22 mouse cellular contexts compared by ENCODE assay signal in genomic region chr3:95274453-95274852, GRCm38 (mm10). TPM values are rescaled to one million over a fixed set of nuclear protein-coding genes. Genes with fewer than 3 reads are reported as not detected.
DNase-seq lines count a peak whose midpoint lies in the region; ATAC-seq and TF ChIP-seq lines count a peak whose summit lies in the region.
"Had no signal": no experiment of that assay in that cellular context is flagged by ENCODE, and none has a peak within 500 bp of the region (broad histone marks: within the 10 kb centered on the region; RNA-seq: fewer than 3 reads in every experiment).

No protein-coding gene starts in this region.

- H3K4me1 ChIP-seq in liver, embryonic 14.5 days (replicated peaks; ENCODE audit: control insufficient read depth in 2 of 2, insufficient read depth in 2 of 2, low read length in 1 of 2), result peaks cover 8 to 20% of the 10 kb centered on the region in 2 experiments
- H3K4me1 ChIP-seq in liver, embryonic 12.5 days, result peaks cover 63% of the 10 kb centered on the region
- peaks cover 6% of the 10 kb centered on the region; the same call in 1 of the 2 replicates for H3K4me1 ChIP-seq in stomach, postnatal 0 days (replicated peaks; ENCODE audit: control insufficient read depth, insufficient read depth)
- H3K4me1 ChIP-seq: embryonic facial prominence, embryonic 12.5 days; forebrain, embryonic 15.5 days; hindbrain, embryonic 13.5 days had no signal

- no peaks in the 10 kb centered on the region for H3K27me3 ChIP-seq in liver, embryonic 14.5 days (ENCODE audit: control insufficient read depth, insufficient read depth, low read length)
- no peaks in the 10 kb centered on the region for H3K27me3 ChIP-seq in liver, embryonic 12.5 days (replicated peaks)
- H3K27me3 ChIP-seq in stomach, postnatal 0 days (ENCODE audit: control insufficient read depth, insufficient read depth, low read length), result no peaks in the 10 kb centered on the region
- H3K27me3 ChIP-seq: embryonic facial prominence, embryonic 12.5 days; forebrain, embryonic 15.5 days; heart, embryonic 15.5 days; hindbrain, embryonic 13.5 days had no signal

- WGBS in liver, embryonic 14.5 days (ENCODE audit: insufficient replicate concordance), result 84% methylated on average over 4 of the region's 4 CpGs
- WGBS in liver, embryonic 12.5 days (ENCODE audit: insufficient replicate concordance), result 88% methylated on average over 4 of the region's 4 CpGs
- WGBS in stomach, postnatal 0 days, result 94% methylated on average over 4 of the region's 4 CpGs

- DNase-seq in gastrocnemius, adult 2 months, result no peak
- DNase-seq in gastrocnemius, postnatal 25 days, result no peak
- DNase-seq in liver, embryonic 14.5 days (ENCODE audit: low read depth in 3 of 3, low spot score in 3 of 3), result no peak
- peak; percentile 34 for DNase-seq in R1 (ENCODE audit: low read depth, low spot score)
- no peak for DNase-seq in stomach, postnatal 0 days (ENCODE audit: low spot score)
- no peak for DNase-seq in adrenal gland, adult (ENCODE audit: inconsistent age in 2 of 2, low spot score in 1 of 2)
- DNase-seq: adrenal gland, postnatal 14 days; cerebellum, postnatal 10 days; gastrocnemius, postnatal 10 days; heart, adult 2 months; heart, postnatal 14 days; kidney, adult 2 months had no signal

- H3K36me3 ChIP-seq in liver, embryonic 14.5 days (replicated peaks; ENCODE audit: control insufficient read depth, insufficient read depth, low read depth), result no peaks in the 10 kb centered on the region
- H3K36me3 ChIP-seq in liver, embryonic 12.5 days, result peaks cover 10% of the 10 kb centered on the region
- no peaks in the 10 kb centered on the region for H3K36me3 ChIP-seq in stomach, postnatal 0 days (ENCODE audit: control insufficient read depth, insufficient read depth, low read length)
- H3K36me3 ChIP-seq: forebrain, embryonic 15.5 days; heart, embryonic 15.5 days had no signal

- intact Hi-C loops in gastrocnemius, adult 2 months (cut with DNase I), result no loop called here

- no peak for TF ChIP-seq EP300 in liver, embryonic 14.5 days (IDR thresholded peaks at IDR 0.05; ENCODE audit: low read depth)
- TF ChIP-seq EP300 in stomach, postnatal 0 days (optimal IDR thresholded peaks at IDR 0.05), result no peak

- peak overlapping the region; percentile 93 for H3K27ac ChIP-seq in gastrocnemius, adult 2 months
- no peak overlapping the region for H3K27ac ChIP-seq in liver, embryonic 14.5 days
- no peak overlapping the region for H3K27ac ChIP-seq in liver, embryonic 12.5 days
- no peak overlapping the region for H3K27ac ChIP-seq in stomach, postnatal 0 days (replicated peaks)
- H3K27ac ChIP-seq: embryonic facial prominence, embryonic 12.5 days; forebrain, embryonic 15.5 days; heart, adult 2 months; hindbrain, embryonic 13.5 days; hindbrain, postnatal 0 days had no signal

- no peak overlapping the region for H3K4me2 ChIP-seq in liver, embryonic 14.5 days (ENCODE audit: low read depth)
- H3K4me2 ChIP-seq in liver, embryonic 12.5 days, result no peak overlapping the region
- H3K4me2 ChIP-seq in stomach, postnatal 0 days (replicated peaks; ENCODE audit: low read depth), result no peak overlapping the region
- H3K4me2 ChIP-seq: embryonic facial prominence, embryonic 12.5 days; forebrain, embryonic 15.5 days; heart, embryonic 11.5 days; heart, embryonic 15.5 days; hindbrain, embryonic 13.5 days had no signal

- no peaks in the 10 kb centered on the region for H3K9me3 ChIP-seq in liver, embryonic 14.5 days (ENCODE audit: control insufficient read depth, low read length)
- no peaks in the 10 kb centered on the region for H3K9me3 ChIP-seq in liver, embryonic 12.5 days (replicated peaks)
- H3K9me3 ChIP-seq in stomach, postnatal 0 days (ENCODE audit: control insufficient read depth, low read length), result no peaks in the 10 kb centered on the region
- H3K9me3 ChIP-seq: embryonic facial prominence, embryonic 12.5 days; forebrain, embryonic 15.5 days; G1E; heart, embryonic 15.5 days; hindbrain, embryonic 13.5 days had no signal

- TF ChIP-seq CTCF in gastrocnemius, adult 2 months (IDR thresholded peaks at IDR 0.05), result no peak
- TF ChIP-seq CTCF in liver, embryonic 14.5 days (IDR thresholded peaks at IDR 0.05; ENCODE audit: low read depth), result peak; percentile 43
- peak; percentile 30; the same call in 1 of the 2 replicates for TF ChIP-seq CTCF in stomach, postnatal 0 days (IDR thresholded peaks at IDR 0.05; ENCODE audit: low read depth)

- ATAC-seq in liver, embryonic 14.5 days (ENCODE audit: insufficient read depth), result no peak
- ATAC-seq in liver, embryonic 12.5 days, result no peak
- no peak for ATAC-seq in stomach, postnatal 0 days (ENCODE audit: low FRiP score, low TSS enrichment)
- ATAC-seq: forebrain, embryonic 15.5 days; hindbrain, postnatal 0 days had no signal

- H3K4me3 ChIP-seq in gastrocnemius, adult 2 months, result no peak overlapping the region
- no peak overlapping the region for H3K4me3 ChIP-seq in liver, embryonic 14.5 days (ENCODE audit: insufficient read depth in 1 of 2, low read depth in 2 of 2, low read length in 2 of 2)
- no peak overlapping the region for H3K4me3 ChIP-seq in liver, embryonic 12.5 days
- H3K4me3 ChIP-seq in stomach, postnatal 0 days (ENCODE audit: low read depth, low read length), result no peak overlapping the region
- H3K4me3 ChIP-seq: embryonic facial prominence, embryonic 12.5 days; forebrain, embryonic 15.5 days; heart, adult 2 months; heart, embryonic 15.5 days; hindbrain, embryonic 13.5 days had no signal

- H3K9ac ChIP-seq in liver, embryonic 14.5 days (replicated peaks), result no peak overlapping the region
- no peak overlapping the region for H3K9ac ChIP-seq in liver, embryonic 12.5 days
- no peak overlapping the region for H3K9ac ChIP-seq in stomach, postnatal 0 days (ENCODE audit: low read length)
- H3K9ac ChIP-seq: embryonic facial prominence, embryonic 12.5 days; forebrain, embryonic 15.5 days; heart, embryonic 15.5 days; hindbrain, embryonic 13.5 days had no signal

RNA-seq across cellular contexts. Expression of gene Mindy1, which starts 6.7 kb away (rescaled TPM):
- 10 to 100 TPM; 23.9 to 26.4 TPM for total RNA-seq in gastrocnemius, adult 2 months (2021)
- 10 to 100 TPM; 19.9 to 22.8 TPM for total RNA-seq in gastrocnemius, postnatal 25 days (2021)
- 13.2 and 13.6 TPM in 2 replicates for polyA plus RNA-seq in liver, embryonic 14.5 days (2012; rRNA removed)
- polyA plus RNA-seq in liver, embryonic 14.5 days (2014; fragmentation: Nextera tagmentation; extraction: Ambion mirVana), result 16.1 and 16.8 TPM in 2 replicates
- polyA plus RNA-seq in liver, embryonic 12.5 days (2016; fragmentation: Nextera tagmentation; extraction: Ambion mirVana), result 18.8 and 22.5 TPM in 2 replicates
- polyA plus RNA-seq in stomach, postnatal 0 days (2015; fragmentation: Nextera tagmentation; extraction: Ambion mirVana), result 55.9 and 64.1 TPM in 2 replicates

RNA-seq across cellular contexts. Expression of gene Prune1, which starts 7.4 kb away (rescaled TPM):
- 10 to 100 TPM; 45.8 to 46.9 TPM for total RNA-seq in gastrocnemius, adult 2 months (2021)
- 10 to 100 TPM; 36.5 to 38.3 TPM for total RNA-seq in gastrocnemius, postnatal 25 days (2021)
- 8.0 TPM in 2 replicates for polyA plus RNA-seq in liver, embryonic 14.5 days (2012; rRNA removed)
- 6.8 and 7.3 TPM in 2 replicates for polyA plus RNA-seq in liver, embryonic 14.5 days (2014; fragmentation: Nextera tagmentation; extraction: Ambion mirVana)
- 11.8 and 12.1 TPM in 2 replicates for polyA plus RNA-seq in liver, embryonic 12.5 days (2016; fragmentation: Nextera tagmentation; extraction: Ambion mirVana)
- 10.1 and 11.7 TPM in 2 replicates for polyA plus RNA-seq in stomach, postnatal 0 days (2015; fragmentation: Nextera tagmentation; extraction: Ambion mirVana)

RNA-seq across cellular contexts. Expression of gene Bnipl, which starts 23.5 kb away (rescaled TPM):
- under 1 TPM in 1 of 2 experiments, not detected in 1; 0.31 TPM for total RNA-seq in gastrocnemius, adult 2 months (2021)
- total RNA-seq in gastrocnemius, postnatal 25 days (2021), result not detected
- polyA plus RNA-seq in liver, embryonic 14.5 days (2012; rRNA removed), result 0.04 TPM in 2 replicates
- polyA plus RNA-seq in liver, embryonic 14.5 days (2014; fragmentation: Nextera tagmentation; extraction: Ambion mirVana), result 0.16 TPM in 1 of 2 replicates, not detected in the other
- not detected in 2 replicates for polyA plus RNA-seq in liver, embryonic 12.5 days (2016; fragmentation: Nextera tagmentation; extraction: Ambion mirVana)
- 16.6 and 16.8 TPM in 2 replicates for polyA plus RNA-seq in stomach, postnatal 0 days (2015; fragmentation: Nextera tagmentation; extraction: Ambion mirVana)
- total RNA-seq: common myeloid progenitor, adult 5-6 weeks; G1E; gastrocnemius, postnatal 10 days; heart, adult 2 months; hematopoietic stem cell, adult 5-6 weeks; hindbrain, postnatal 0 days had no signal
- polyA plus RNA-seq: forebrain, embryonic 15.5 days; heart, embryonic 11.5 days; hindbrain, postnatal 0 days had no signal

RNA-seq across cellular contexts. Expression of gene Anxa9, which starts 32.5 kb away (rescaled TPM):
- not detected for total RNA-seq in gastrocnemius, adult 2 months (2021)
- total RNA-seq in gastrocnemius, postnatal 25 days (2021), result under 1 TPM; 0.15 to 0.27 TPM
- polyA plus RNA-seq in liver, embryonic 14.5 days (2012; rRNA removed), result 2.5 and 2.6 TPM in 2 replicates
- polyA plus RNA-seq in liver, embryonic 14.5 days (2014; fragmentation: Nextera tagmentation; extraction: Ambion mirVana), result 2.8 and 3.8 TPM in 2 replicates
- 3.1 and 4.6 TPM in 2 replicates for polyA plus RNA-seq in liver, embryonic 12.5 days (2016; fragmentation: Nextera tagmentation; extraction: Ambion mirVana)
- 57.2 and 63.1 TPM in 2 replicates for polyA plus RNA-seq in stomach, postnatal 0 days (2015; fragmentation: Nextera tagmentation; extraction: Ambion mirVana)

RNA-seq across cellular contexts. Expression of gene Gm128, which starts 33.1 kb away (rescaled TPM):
- under 1 TPM in 1 of 2 experiments, not detected in 1; 0.11 TPM for total RNA-seq in gastrocnemius, adult 2 months (2021)
- not detected for total RNA-seq in gastrocnemius, postnatal 25 days (2021)
- polyA plus RNA-seq in liver, embryonic 14.5 days (2012; rRNA removed), result 0.12 and 0.19 TPM in 2 replicates
- 0.14 and 0.19 TPM in 2 replicates for polyA plus RNA-seq in liver, embryonic 14.5 days (2014; fragmentation: Nextera tagmentation; extraction: Ambion mirVana)
- 0.33 and 0.38 TPM in 2 replicates for polyA plus RNA-seq in liver, embryonic 12.5 days (2016; fragmentation: Nextera tagmentation; extraction: Ambion mirVana)
- 0.21 and 0.38 TPM in 2 replicates for polyA plus RNA-seq in stomach, postnatal 0 days (2015; fragmentation: Nextera tagmentation; extraction: Ambion mirVana)
- total RNA-seq: adrenal gland, postnatal 14 days; G1E; heart, adult 2 months; heart, postnatal 14 days had no signal
- polyA plus RNA-seq: G1E had no signal

Comparison
In these comparisons a context has a peak if more than half of its experiments do, and no peak if none do; other contexts are left out.
1. RNA of gene Bnipl, which starts 23.5 kb away (polyA plus RNA-seq): 16.6 to 16.8 TPM in stomach, postnatal 0 days; not detected in liver, embryonic 12.5 days and 0.04 to 0.16 TPM in liver, embryonic 14.5 days; every median in the first group is over 10 times any median in the second.